Mouse (Mus musculus) frontal cortex, adult 2 months (tissue): Measurements from ENCODE around the gene Lrrc4. TPM values are rescaled to one million over a fixed set of nuclear protein-coding genes. Genes with fewer than 3 reads are reported as not detected.

ENCODE experiments used
- DNase-seq, 2 experiments: peaks; one replicate each; pipeline ENCODE4 v3.0.0; 2022; ENCODE audit warnings: low spot score in 1 of 2; ENCODE audit errors: extremely low spot score in 1 of 2
- polyA plus RNA-seq: library from polyadenylated mRNA; depleted of rRNA; stranded (reverse); fragments of >200 nt; gene quantifications from 2 replicates; pipeline ENCODE4 v1.2.3, GENCODE M21; 2012

Gene Lrrc4
- polyA plus RNA-seq, 1 experiment = 46.0 TPM

- DNase-seq = no peak
Measured at GRCm38 (mm10) chr6:28783953-28784352, 47.6 kb downstream of the Lrrc4 start.

GRCm38 (mm10) chr6:28783082-28783647, 48.4 kb downstream of the Lrrc4 start:
- DNase-seq = no peak

- DNase-seq = peak; percentile 78
Measured at GRCm38 (mm10) chr6:28781696-28782095, 49.9 kb downstream of the Lrrc4 start.

GRCm38 (mm10) chr6:28771331-28771730, 60.2 kb downstream of the Lrrc4 start:
- DNase-seq = no peak

- peak in 1 of 2 experiments; percentile 51 for DNase-seq
Measured at GRCm38 (mm10) chr6:28767891-28768481, 63.6 kb downstream of the Lrrc4 start.

GRCm38 (mm10) chr6:28766622-28767021, 64.9 kb downstream of the Lrrc4 start:
- no peak for DNase-seq

GRCm38 (mm10) chr6:28762132-28762775, 69.3 kb downstream of the Lrrc4 start:
- no peak for DNase-seq

GRCm38 (mm10) chr6:28761728-28762127, 69.8 kb downstream of the Lrrc4 start:
- DNase-seq = no peak

- DNase-seq = no peak
Measured at GRCm38 (mm10) chr6:28758293-28758692, 73.3 kb downstream of the Lrrc4 start.

- peak; percentile 45 to 79 for DNase-seq
Measured at GRCm38 (mm10) chr6:28756306-28757018, 75.1 kb downstream of the Lrrc4 start.

GRCm38 (mm10) chr6:28754127-28754898, 77.2 kb downstream of the Lrrc4 start:
- peak in 1 of 2 experiments; percentile 50 for DNase-seq

- peak in 1 of 2 experiments; percentile 39 for DNase-seq
Measured at GRCm38 (mm10) chr6:28753681-28754080, 77.9 kb downstream of the Lrrc4 start.

GRCm38 (mm10) chr6:28753217-28753616, 78.3 kb downstream of the Lrrc4 start:
- peak; percentile 31 to 73 for DNase-seq

GRCm38 (mm10) chr6:28751186-28751585, 80.4 kb downstream of the Lrrc4 start:
- no peak for DNase-seq

- no peak for DNase-seq
Measured at GRCm38 (mm10) chr6:28749224-28749623, 82.3 kb downstream of the Lrrc4 start.

GRCm38 (mm10) chr6:28747931-28748670, 83.4 kb downstream of the Lrrc4 start:
- DNase-seq = no peak

- DNase-seq = no peak
Measured at GRCm38 (mm10) chr6:28747025-28747424, 84.5 kb downstream of the Lrrc4 start.

- no peak for DNase-seq
Measured at GRCm38 (mm10) chr6:28745864-28746263, 85.7 kb downstream of the Lrrc4 start.

- no peak for DNase-seq
Measured at GRCm38 (mm10) chr6:28743586-28743985, 88.0 kb downstream of the Lrrc4 start.

GRCm38 (mm10) chr6:28737601-28738000, 93.9 kb downstream of the Lrrc4 start:
- DNase-seq = no peak
